Mouse (Mus musculus): ENCODE data around the gene Tsc22d1. TPM values are rescaled to one million over a fixed set of nuclear protein-coding genes. Genes with fewer than 3 reads are reported as not detected.

Gene Tsc22d1
- total RNA-seq, 2 experiments from 2014 or later: 41.9 to 53.3 TPM

- no peak for ATAC-seq (replicated peaks; ENCODE audit: poor library complexity, severe bottlenecking)
Measured at GRCm38 (mm10) chr14:76541341-76541740, 126.6 kb downstream of the Tsc22d1 start.

GRCm38 (mm10) chr14:76544136-76544535 lies 129.4 kb downstream of the Tsc22d1 start:
- peak; percentile 77 for ATAC-seq (replicated peaks; ENCODE audit: poor library complexity, severe bottlenecking)

- ATAC-seq (replicated peaks; ENCODE audit: poor library complexity, severe bottlenecking): peak; percentile 48
Measured at GRCm38 (mm10) chr14:76555263-76556030, 140.7 kb downstream of the Tsc22d1 start.

GRCm38 (mm10) chr14:76556031-76556851 lies 141.5 kb downstream of the Tsc22d1 start:
- peak; percentile 22; the same call in 1 of the 2 replicates for ATAC-seq (replicated peaks; ENCODE audit: poor library complexity, severe bottlenecking)

- no peak; the same call in none of the 2 replicates for ATAC-seq (replicated peaks; ENCODE audit: poor library complexity, severe bottlenecking)
Measured at GRCm38 (mm10) chr14:76556852-76557208, 142.1 kb downstream of the Tsc22d1 start, which contains the start of gene Serp2. Serp2 (minus strand) TSS chr14:76556889.

Other genes starting within 250 kb of the Tsc22d1 start
- not detected in 2 replicates for gene Serp2, start 141.9 kb downstream of the Tsc22d1 start, total RNA-seq (2014; fragmentation: Nextera tagmentation)
- gene Serp2, start 141.9 kb downstream of the Tsc22d1 start, total RNA-seq (2017): not detected in 2 replicates

All from granulocyte monocyte progenitor cell, adult 5-6 weeks (primary cell).